Mouse (Mus musculus): ENCODE measurements around the gene Nr4a2. TPM values are rescaled to one million over a fixed set of nuclear protein-coding genes. Genes with fewer than 3 reads are reported as not detected.

The Nr4a2 gene
- total and polyA plus RNA-seq, 2 experiments from 2014 or later: 8.7 to 11.2 TPM

DNA sequence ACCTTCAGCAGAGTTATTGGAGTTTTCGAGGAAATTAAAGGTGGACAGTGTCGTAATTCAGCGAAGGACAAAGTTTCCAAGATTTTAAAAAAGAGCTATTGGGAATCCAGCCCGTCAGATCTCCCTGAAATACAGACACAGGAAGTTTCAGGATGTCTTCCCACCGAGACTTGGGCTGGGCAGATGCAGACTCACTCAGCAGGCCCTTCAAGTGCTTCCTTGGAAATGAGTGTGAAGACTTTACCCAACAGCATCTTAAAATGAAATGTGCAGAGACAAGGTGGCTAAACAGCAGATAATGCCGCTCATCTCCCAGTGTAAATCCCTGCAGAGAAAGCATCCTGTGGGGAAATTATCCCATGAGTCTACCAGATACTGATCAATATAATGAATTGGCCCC is 10.9 kb downstream of the Nr4a2 start:
- Histone ChIP-seq H3K9me3 (ENCODE audit: low read length) (no peaks in the 10 kb centered on the region), H3K27me3 (ENCODE audit: insufficient read depth, low read length) (peaks cover 64% of the 10 kb centered on the region), H3K36me3 (ENCODE audit: insufficient read depth, low read length) (no peaks in the 10 kb centered on the region), H3K4me2 (ENCODE audit: low read depth, low read length) (no peak overlapping the region), H3K4me3 (ENCODE audit: low read length) (peak overlapping the region; percentile 8), H3K4me1 (ENCODE audit: insufficient read depth, low read length) (no peaks in the 10 kb centered on the region; the same call in 1 of the 2 replicates), H3K27ac (no peak overlapping the region), H3K9ac (replicated peaks; ENCODE audit: low read length) (no peak overlapping the region)
- no peak for TF ChIP-seq CTCF (IDR thresholded peaks at IDR 0.05; ENCODE audit: low read depth)
- ATAC-seq (no peak), DNase-seq (ENCODE audit: low spot score) (no peak)
- 43% methylated on average over 6 of the region's 6 CpGs for WGBS

- 7% methylated on average over 38 of the region's 38 CpGs for WGBS
- no peak overlapping the region for H3K27ac ChIP-seq
- H3K4me2 ChIP-seq (ENCODE audit: low read depth, low read length): peak overlapping the region; percentile 23; the same call in 1 of the 2 replicates
- no peaks in the 10 kb centered on the region for H3K36me3 ChIP-seq (ENCODE audit: insufficient read depth, low read length)
- H3K9ac ChIP-seq (replicated peaks; ENCODE audit: low read length): no peak overlapping the region
- no peak for TF ChIP-seq CTCF (IDR thresholded peaks at IDR 0.05; ENCODE audit: low read depth)
- no peak for ATAC-seq
- H3K27me3 ChIP-seq (ENCODE audit: insufficient read depth, low read length): peaks cover 67% of the 10 kb centered on the region
- H3K4me3 ChIP-seq (ENCODE audit: low read length): peak overlapping the region; percentile 15
- no peak for DNase-seq (ENCODE audit: low spot score)
- no peaks in the 10 kb centered on the region for H3K9me3 ChIP-seq (ENCODE audit: low read length)
- no peaks in the 10 kb centered on the region; the same call in 1 of the 2 replicates for H3K4me1 ChIP-seq (ENCODE audit: insufficient read depth, low read length)
These were observed 11.8 kb downstream of the Nr4a2 start for GRCm38 (mm10) chr2:57111791-57112538.

GRCm38 (mm10) chr2:57111011-57111790 is 12.6 kb downstream of the Nr4a2 start:
- Histone ChIP-seq H3K27ac (no peak overlapping the region), H3K4me2 (ENCODE audit: low read depth, low read length) (peak overlapping the region; percentile 18), H3K27me3 (ENCODE audit: insufficient read depth, low read length) (peaks cover 72% of the 10 kb centered on the region), H3K9ac (replicated peaks; ENCODE audit: low read length) (no peak overlapping the region), H3K9me3 (ENCODE audit: low read length) (no peaks in the 10 kb centered on the region), H3K36me3 (ENCODE audit: insufficient read depth, low read length) (no peaks in the 10 kb centered on the region), H3K4me3 (ENCODE audit: low read length) (peak overlapping the region; percentile 15), H3K4me1 (ENCODE audit: insufficient read depth, low read length) (no peaks in the 10 kb centered on the region; the same call in 1 of the 2 replicates)
- ATAC-seq (no peak), DNase-seq (ENCODE audit: low spot score) (no peak)
- TF ChIP-seq CTCF (IDR thresholded peaks at IDR 0.05; ENCODE audit: low read depth): no peak
- 14% methylated on average over 39 of the region's 39 CpGs for WGBS

GRCm38 (mm10) chr2:57110401-57110800 is 13.4 kb downstream of the Nr4a2 start:
- Histone ChIP-seq H3K4me1 (ENCODE audit: insufficient read depth, low read length) (no peaks in the 10 kb centered on the region; the same call in 1 of the 2 replicates), H3K9ac (replicated peaks; ENCODE audit: low read length) (no peak overlapping the region), H3K27me3 (ENCODE audit: insufficient read depth, low read length) (peaks cover 78% of the 10 kb centered on the region), H3K36me3 (ENCODE audit: insufficient read depth, low read length) (no peaks in the 10 kb centered on the region), H3K27ac (no peak overlapping the region), H3K4me2 (ENCODE audit: low read depth, low read length) (no peak overlapping the region), H3K9me3 (ENCODE audit: low read length) (no peaks in the 10 kb centered on the region), H3K4me3 (ENCODE audit: low read length) (no peak overlapping the region)
- ATAC-seq: no peak
- no peak for DNase-seq (ENCODE audit: low spot score)
- 26% methylated on average over 16 of the region's 16 CpGs for WGBS
- no peak for TF ChIP-seq CTCF (IDR thresholded peaks at IDR 0.05; ENCODE audit: low read depth)

GRCm38 (mm10) chr2:57109926-57110325 is 13.9 kb downstream of the Nr4a2 start:
- TF ChIP-seq CTCF (IDR thresholded peaks at IDR 0.05; ENCODE audit: low read depth): no peak
- Histone ChIP-seq H3K27ac (no peak overlapping the region), H3K4me3 (ENCODE audit: low read length) (no peak overlapping the region), H3K27me3 (ENCODE audit: insufficient read depth, low read length) (peaks cover 80% of the 10 kb centered on the region), H3K4me2 (ENCODE audit: low read depth, low read length) (no peak overlapping the region), H3K9me3 (ENCODE audit: low read length) (no peaks in the 10 kb centered on the region), H3K4me1 (ENCODE audit: insufficient read depth, low read length) (no peaks in the 10 kb centered on the region; the same call in 1 of the 2 replicates), H3K36me3 (ENCODE audit: insufficient read depth, low read length) (no peaks in the 10 kb centered on the region), H3K9ac (replicated peaks; ENCODE audit: low read length) (no peak overlapping the region)
- 10% methylated on average over 14 of the region's 14 CpGs for WGBS
- ATAC-seq (no peak), DNase-seq (ENCODE audit: low spot score) (no peak)

GRCm38 (mm10) chr2:57109301-57109700 is 14.5 kb downstream of the Nr4a2 start:
- no peak overlapping the region for H3K27ac ChIP-seq
- DNase-seq (ENCODE audit: low spot score) (no peak), ATAC-seq (no peak)
- H3K27me3 ChIP-seq (ENCODE audit: insufficient read depth, low read length): peaks cover 86% of the 10 kb centered on the region
- H3K9me3 ChIP-seq (ENCODE audit: low read length): no peaks in the 10 kb centered on the region
- H3K4me2 ChIP-seq (ENCODE audit: low read depth, low read length): no peak overlapping the region
- H3K4me3 ChIP-seq (ENCODE audit: low read length): no peak overlapping the region
- no peak for TF ChIP-seq CTCF (IDR thresholded peaks at IDR 0.05; ENCODE audit: low read depth)
- H3K36me3 ChIP-seq (ENCODE audit: insufficient read depth, low read length): no peaks in the 10 kb centered on the region
- no peaks in the 10 kb centered on the region; the same call in 1 of the 2 replicates for H3K4me1 ChIP-seq (ENCODE audit: insufficient read depth, low read length)
- 12% methylated on average over 11 of the region's 11 CpGs for WGBS
- H3K9ac ChIP-seq (replicated peaks; ENCODE audit: low read length): no peak overlapping the region
